Mouse (Mus musculus) spleen, adult 2 months (tissue): ENCODE measurements around the gene Prnd. TPM values are rescaled to one million over a fixed set of nuclear protein-coding genes. Genes with fewer than 3 reads are reported as not detected.
A peak's percentile ranks its signal among the peaks of the same experiment; 100 is the strongest.

Experiments used
- DNase-seq, 2 experiments: peaks; one replicate each; pipeline versions ENCODE4 v3.0.0 to v3.0.0-alpha.2; 2012 to 2021; ENCODE audit warnings: low spot score in 2 of 2, low read depth in 1 of 2
- H3K27ac ChIP-seq: fragments of 200-500 bp; 2 replicates; pipeline ENCODE4 v1.5.1; 2012; ENCODE audit warnings: low read length, inconsistent platforms; ENCODE audit not compliant: insufficient read depth
- H3K27me3 ChIP-seq: fragments of 200-500 bp; 2 replicates; pipeline ENCODE4 v1.6.1; 2012; ENCODE audit warnings: mild to moderate bottlenecking, moderate library complexity, low read length, inconsistent platforms; ENCODE audit not compliant: control insufficient read depth, insufficient read depth
- H3K36me3 ChIP-seq: fragments of 200-500 bp; 2 replicates; pipeline ENCODE4 v1.6.1; 2012; ENCODE audit warnings: mild to moderate bottlenecking, low read length, inconsistent platforms; ENCODE audit not compliant: control insufficient read depth, insufficient read depth
- H3K4me1 ChIP-seq: fragments of 200-500 bp; 2 replicates; pipeline ENCODE4 v1.6.1; 2011; ENCODE audit warnings: inconsistent platforms; ENCODE audit not compliant: control insufficient read depth, insufficient read depth, insufficient read length
- H3K4me3 ChIP-seq: fragments of 200-500 bp; 2 replicates; pipeline ENCODE4 v1.5.1; 2011; ENCODE audit warnings: mild to moderate bottlenecking, inconsistent platforms; ENCODE audit not compliant: insufficient read depth, insufficient read length; ENCODE audit errors: extremely low read depth
- CTCF ChIP-seq: fragments of 200-500 bp; IDR thresholded peaks from 2 replicates; pipeline ENCODE4 v1.5.1; 2011; ENCODE audit warnings: mild to moderate bottlenecking, inconsistent platforms; ENCODE audit not compliant: insufficient read depth, insufficient read length, insufficient replicate concordance; ENCODE audit errors: extremely low read depth
- POLR2A ChIP-seq: fragments of 200-500 bp; IDR thresholded peaks from 2 replicates; pipeline ENCODE4 v1.6.1; 2011; ENCODE audit warnings: low read depth, low read length, inconsistent platforms
- WGBS: fragments of 180-500 bp; shearing (Covaris S2); methylation state at CpG from one replicate; pipeline ENCODE4 v1.1.7; 2018; 5-methylcytosine and 5-hydroxymethylcytosine counted together
- polyA plus RNA-seq: library from polyadenylated mRNA; depleted of rRNA; stranded (reverse); fragments of >200 nt; gene quantifications from 2 replicates; pipeline ENCODE4 v1.2.3, GENCODE M21; 2012; rRNA removed

Prnd gene
- polyA plus RNA-seq, 1 experiment: 1.4 TPM

- H3K4me1 ChIP-seq: peaks cover 26% of the 10 kb centered on the region; the same call in 1 of the 2 replicates
- TF ChIP-seq POLR2A (no peak), CTCF (no peak)
- peak overlapping the region; percentile 56 for H3K27ac ChIP-seq
- 87% methylated on average over 4 of the region's 4 CpGs for WGBS
- peaks cover 57% of the 10 kb centered on the region for H3K36me3 ChIP-seq
- H3K27me3 ChIP-seq: no peaks in the 10 kb centered on the region
- no peak overlapping the region for H3K4me3 ChIP-seq
- DNase-seq: no peak
These were observed 54.8 kb downstream of the Prnd start for GRCm38 (mm10) chr2:132005445-132005844.

Other genes starting within 250 kb of the Prnd start
- gene Erv3, start 91.1 kb upstream of the Prnd start, polyA plus RNA-seq: not detected in 2 replicates
- gene Prnp, start 40.9 kb upstream of the Prnd start, polyA plus RNA-seq: 21.2 and 22.5 TPM in 2 replicates
- not detected in 2 replicates for gene Prn, start 40.9 kb upstream of the Prnd start, polyA plus RNA-seq
- gene Rassf2, start 79.4 kb downstream of the Prnd start, polyA plus RNA-seq: 70.2 and 85.9 TPM in 2 replicates
- gene Slc23a2, start 194.2 kb downstream of the Prnd start, polyA plus RNA-seq: 18.7 and 20.6 TPM in 2 replicates